Mouse (Mus musculus) splenic B cell, adult 2 months (primary cell): ENCODE data around the gene Ncoa3.

Experiments
- DNase-seq: peaks from one replicate; pipeline ENCODE4 v3.0.0-alpha.2; 2011; ENCODE audit warnings: low read depth, low spot score
- H3K27me3 ChIP-seq: 2 replicates; pipeline ENCODE4 v1.6.1; 2012; ENCODE audit warnings: mild to moderate bottlenecking, low read length, moderate library complexity, mixed read lengths; ENCODE audit not compliant: control insufficient read depth, poor library complexity, insufficient read depth, severe bottlenecking
- H3K36me3 ChIP-seq: 2 replicates; pipeline ENCODE4 v1.6.1; 2012; ENCODE audit warnings: mild to moderate bottlenecking, low read length, moderate library complexity, mixed read lengths; ENCODE audit not compliant: control insufficient read depth, poor library complexity, insufficient read depth, severe bottlenecking

Gene Ncoa3

DNA sequence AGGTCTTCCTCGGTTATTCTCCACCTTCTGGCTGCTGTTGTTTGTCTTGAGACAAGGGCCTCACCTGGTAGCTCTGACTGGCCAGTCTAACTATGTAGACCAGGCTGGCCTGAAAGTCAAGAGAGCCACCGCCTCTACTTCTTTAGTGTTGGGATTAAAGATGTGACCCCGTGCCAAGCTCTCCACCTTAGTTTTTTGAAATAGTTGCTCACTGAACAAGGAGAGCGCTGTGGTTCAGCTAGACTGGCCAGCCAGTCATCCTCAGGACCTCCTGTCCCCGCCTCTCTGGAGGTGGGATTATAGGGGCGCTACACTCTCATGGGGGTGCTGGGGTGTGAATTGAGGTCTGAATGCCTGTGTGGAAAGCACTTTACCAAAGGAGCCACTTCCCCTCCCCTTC lies 7.5 kb upstream of the Ncoa3 start:
- H3K36me3 ChIP-seq: no peaks in the 10 kb centered on the region
- DNase-seq: no peak
- no peaks in the 10 kb centered on the region for H3K27me3 ChIP-seq

- H3K36me3 ChIP-seq: no peaks in the 10 kb centered on the region
- no peaks in the 10 kb centered on the region for H3K27me3 ChIP-seq
- no peak for DNase-seq
Measured at GRCm38 (mm10) chr2:165985581-165985980, 6.9 kb upstream of the Ncoa3 start.

GRCm38 (mm10) chr2:165986921-165987453 lies 5.4 kb upstream of the Ncoa3 start:
- Histone ChIP-seq H3K27me3 (no peaks in the 10 kb centered on the region), H3K36me3 (no peaks in the 10 kb centered on the region)
- DNase-seq: peak; percentile 69

DNA sequence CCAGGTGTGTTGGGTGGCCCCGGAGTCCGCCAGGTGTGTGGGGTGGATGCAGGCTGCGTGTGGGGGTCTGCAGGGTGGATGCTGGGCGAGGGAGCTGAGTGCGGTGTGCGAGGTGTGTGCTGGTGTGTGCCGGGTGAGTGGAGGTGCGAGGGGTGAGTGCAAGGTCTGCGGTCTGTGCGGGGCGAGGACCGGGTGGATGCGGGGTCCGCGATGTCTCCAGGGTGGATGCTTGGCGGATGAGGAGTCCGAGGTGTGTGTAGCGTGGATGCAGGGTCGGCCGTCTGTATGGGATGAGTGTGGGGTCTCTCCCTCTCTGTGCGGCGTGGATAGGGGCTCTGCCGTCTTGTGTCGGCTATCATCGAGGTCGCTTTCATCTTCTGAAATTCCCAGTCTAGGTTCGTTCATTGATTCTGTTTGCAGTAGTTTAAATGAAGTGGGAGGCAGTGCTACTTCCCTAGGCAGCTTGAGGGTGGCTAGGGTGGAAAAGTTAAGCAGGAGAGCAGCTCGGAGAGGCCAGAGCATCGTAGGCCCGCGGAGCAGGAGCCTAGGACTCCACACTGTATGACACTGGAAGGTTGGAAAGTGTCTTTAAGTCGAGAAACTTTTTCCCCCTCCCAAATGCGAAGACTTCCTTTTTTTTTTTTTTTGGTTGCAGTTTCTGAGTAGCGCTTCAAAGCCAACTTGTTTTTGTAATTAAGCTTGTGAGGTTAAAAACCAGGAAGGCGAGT lies 901 bp downstream of the Ncoa3 start:
- Histone ChIP-seq H3K27me3 (no peaks in the 10 kb centered on the region; the same call in 1 of the 2 replicates), H3K36me3 (no peaks in the 10 kb centered on the region)
- peak; percentile 58 for DNase-seq

- DNase-seq: peak; percentile 31
- Histone ChIP-seq H3K27me3 (no peaks in the 10 kb centered on the region; the same call in 1 of the 2 replicates), H3K36me3 (no peaks in the 10 kb centered on the region)
Measured at GRCm38 (mm10) chr2:165994341-165994740, 1.9 kb downstream of the Ncoa3 start.

- Histone ChIP-seq H3K27me3 (no peaks in the 10 kb centered on the region; the same call in 1 of the 2 replicates), H3K36me3 (no peaks in the 10 kb centered on the region)
- no peak for DNase-seq
Measured at GRCm38 (mm10) chr2:165995711-165996110, 3.3 kb downstream of the Ncoa3 start.

DNA sequence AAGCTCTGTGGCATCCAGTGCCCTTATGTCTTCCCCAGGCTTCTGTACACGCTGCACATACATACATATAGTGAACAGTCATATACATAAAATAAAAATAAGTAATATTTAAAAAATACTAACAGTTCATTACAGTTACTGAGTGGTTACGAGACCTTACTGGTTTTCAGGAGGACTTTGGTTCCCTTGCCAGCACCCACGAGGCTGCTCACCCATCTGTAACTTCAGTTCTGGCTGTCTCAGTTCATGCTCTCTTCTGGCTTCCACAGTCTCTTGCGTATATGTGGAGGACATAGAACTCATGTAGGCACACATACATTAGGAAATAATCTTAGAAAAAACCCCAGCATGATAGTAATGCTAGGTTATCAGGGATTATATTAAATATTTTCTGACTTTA lies 3.7 kb downstream of the Ncoa3 start:
- DNase-seq: peak; percentile 46
- Histone ChIP-seq H3K27me3 (no peaks in the 10 kb centered on the region; the same call in 1 of the 2 replicates), H3K36me3 (no peaks in the 10 kb centered on the region)

DNA sequence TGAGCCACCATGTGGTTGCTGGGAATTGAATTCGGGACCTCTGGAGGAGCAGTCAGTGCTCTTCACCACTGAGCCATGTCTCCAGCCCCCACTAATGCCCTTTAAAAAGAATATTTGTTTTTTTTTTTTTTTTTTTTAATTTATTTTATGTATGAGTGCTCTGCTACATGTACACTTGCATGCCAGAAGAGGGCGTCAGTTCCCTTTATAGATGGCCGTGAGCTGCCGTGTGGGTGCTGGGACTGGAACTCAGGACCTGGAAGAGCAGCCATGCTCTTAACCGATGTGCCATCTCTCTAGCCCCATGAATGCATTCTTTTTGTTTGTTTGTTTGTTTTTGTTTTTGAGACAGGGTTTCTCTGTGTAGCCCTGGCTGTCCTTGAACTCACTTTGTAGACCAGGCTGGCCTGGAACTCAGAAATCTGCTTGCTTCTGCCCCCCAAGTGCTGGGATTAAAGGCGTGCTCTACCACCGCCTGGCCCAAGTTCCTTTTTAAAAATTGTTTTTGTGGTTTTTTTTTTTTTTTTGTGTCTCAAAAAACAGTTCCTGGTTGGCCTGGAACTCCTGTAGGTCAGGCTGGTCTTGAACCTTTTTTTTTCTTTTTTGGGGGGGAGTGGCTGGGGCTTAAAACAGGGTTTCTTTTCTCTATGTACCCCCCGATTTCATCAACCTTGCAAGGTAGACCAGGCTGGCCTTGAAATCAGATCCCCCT lies 5.0 kb downstream of the Ncoa3 start:
- no peaks in the 10 kb centered on the region; the same call in 1 of the 2 replicates for H3K27me3 ChIP-seq
- DNase-seq: peak; percentile 48
- no peaks in the 10 kb centered on the region for H3K36me3 ChIP-seq

GRCm38 (mm10) chr2:165998969-165999368 lies 6.5 kb downstream of the Ncoa3 start:
- no peak for DNase-seq
- Histone ChIP-seq H3K27me3 (no peaks in the 10 kb centered on the region; the same call in 1 of the 2 replicates), H3K36me3 (no peaks in the 10 kb centered on the region)

DNA sequence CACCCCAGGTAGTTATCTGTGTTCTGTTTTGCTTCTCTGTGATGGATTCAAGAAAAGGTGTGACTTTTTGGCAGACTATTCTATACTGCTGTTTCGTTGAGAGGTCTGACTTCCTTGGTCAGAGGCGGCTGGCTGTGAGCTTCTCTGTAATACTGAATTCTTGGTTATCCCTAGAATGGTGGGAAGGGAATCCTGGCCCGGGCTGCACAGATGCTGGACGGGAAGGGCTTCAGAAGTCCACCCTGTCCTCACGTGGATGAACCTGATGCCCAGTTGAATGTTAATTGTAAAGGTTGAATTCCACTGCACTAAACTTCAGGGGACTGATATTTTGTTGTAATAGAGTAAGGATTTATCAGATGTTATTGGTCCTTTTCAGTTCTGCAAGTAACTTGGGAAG lies 7.4 kb downstream of the Ncoa3 start:
- DNase-seq: no peak
- Histone ChIP-seq H3K36me3 (no peaks in the 10 kb centered on the region), H3K27me3 (no peaks in the 10 kb centered on the region; the same call in 1 of the 2 replicates)

- Histone ChIP-seq H3K36me3 (no peaks in the 10 kb centered on the region), H3K27me3 (no peaks in the 10 kb centered on the region; the same call in 1 of the 2 replicates)
- peak; percentile 48 for DNase-seq
Measured at GRCm38 (mm10) chr2:166000242-166000641, 7.8 kb downstream of the Ncoa3 start.

DNA sequence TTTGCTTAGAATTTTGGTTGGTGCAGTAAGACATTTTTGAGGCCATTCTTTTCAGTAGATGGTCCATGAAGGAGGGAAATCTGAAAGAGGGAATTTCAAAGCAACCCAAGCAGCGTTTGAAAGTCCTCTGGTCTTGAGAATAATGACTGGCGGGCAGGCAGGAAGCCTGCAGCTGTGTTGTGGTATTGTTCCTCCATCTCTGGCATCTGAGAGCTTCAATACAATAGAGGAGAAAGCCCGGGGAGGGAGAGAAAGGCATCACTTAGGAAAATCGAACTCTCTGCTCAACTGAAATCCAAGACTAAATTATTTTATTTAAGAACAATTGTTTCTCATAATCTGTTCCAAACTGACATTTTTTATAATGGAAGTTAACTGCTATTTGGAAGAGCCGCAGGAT lies 8.3 kb downstream of the Ncoa3 start:
- Histone ChIP-seq H3K36me3 (no peaks in the 10 kb centered on the region), H3K27me3 (no peaks in the 10 kb centered on the region; the same call in 1 of the 2 replicates)
- DNase-seq: no peak

DNA sequence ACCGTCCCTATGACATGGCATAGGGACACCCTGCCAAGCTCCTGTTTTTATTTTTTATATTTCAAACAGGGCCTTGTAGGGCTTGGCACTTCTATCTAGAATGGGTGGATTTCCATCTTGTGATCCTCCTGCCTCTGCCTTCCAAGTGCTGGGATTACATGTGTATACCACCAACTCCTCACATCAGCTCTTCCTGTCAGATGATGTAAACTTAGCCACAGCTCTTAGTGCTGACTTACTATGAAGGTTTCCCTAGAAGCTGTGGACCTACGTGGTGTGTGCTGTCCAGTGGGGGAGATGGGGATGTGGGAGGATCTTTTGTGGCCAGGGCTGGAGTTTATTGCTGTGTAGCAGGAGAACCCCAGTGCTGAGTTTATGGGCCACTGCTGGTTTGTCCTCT lies 8.9 kb downstream of the Ncoa3 start:
- H3K27me3 ChIP-seq: no peaks in the 10 kb centered on the region
- no peak for DNase-seq

GRCm38 (mm10) chr2:166001768-166002167 lies 9.3 kb downstream of the Ncoa3 start:
- H3K27me3 ChIP-seq: no peaks in the 10 kb centered on the region
- no peak for DNase-seq
- H3K36me3 ChIP-seq: no peaks in the 10 kb centered on the region

More for the DNA sequence above, 8.9 kb downstream of the Ncoa3 start:
- H3K36me3 ChIP-seq: no peaks in the 10 kb centered on the region

GRCm38 (mm10) chr2:166002429-166002828 lies 10.0 kb downstream of the Ncoa3 start:
- Histone ChIP-seq H3K27me3 (no peaks in the 10 kb centered on the region), H3K36me3 (no peaks in the 10 kb centered on the region)
- no peak for DNase-seq
